Mouse (Mus musculus) cerebellum, adult 2 months (tissue): ENCODE measurements around the gene Gm17655.

ENCODE experiments used
- CTCF ChIP-seq: fragments of 200-500 bp; IDR thresholded peaks from 2 replicates; pipeline ENCODE4 v1.5.1; 2011; ENCODE audit warnings: low read depth, mild to moderate bottlenecking, control low read depth, low read length, moderate library complexity, borderline replicate concordance; ENCODE audit not compliant: insufficient read depth
- POLR2A ChIP-seq: fragments of 200-500 bp; IDR thresholded peaks from 2 replicates; pipeline ENCODE4 v1.6.1; 2011; ENCODE audit warnings: low read length, control low read depth, borderline replicate concordance; ENCODE audit not compliant: insufficient read depth

DNA sequence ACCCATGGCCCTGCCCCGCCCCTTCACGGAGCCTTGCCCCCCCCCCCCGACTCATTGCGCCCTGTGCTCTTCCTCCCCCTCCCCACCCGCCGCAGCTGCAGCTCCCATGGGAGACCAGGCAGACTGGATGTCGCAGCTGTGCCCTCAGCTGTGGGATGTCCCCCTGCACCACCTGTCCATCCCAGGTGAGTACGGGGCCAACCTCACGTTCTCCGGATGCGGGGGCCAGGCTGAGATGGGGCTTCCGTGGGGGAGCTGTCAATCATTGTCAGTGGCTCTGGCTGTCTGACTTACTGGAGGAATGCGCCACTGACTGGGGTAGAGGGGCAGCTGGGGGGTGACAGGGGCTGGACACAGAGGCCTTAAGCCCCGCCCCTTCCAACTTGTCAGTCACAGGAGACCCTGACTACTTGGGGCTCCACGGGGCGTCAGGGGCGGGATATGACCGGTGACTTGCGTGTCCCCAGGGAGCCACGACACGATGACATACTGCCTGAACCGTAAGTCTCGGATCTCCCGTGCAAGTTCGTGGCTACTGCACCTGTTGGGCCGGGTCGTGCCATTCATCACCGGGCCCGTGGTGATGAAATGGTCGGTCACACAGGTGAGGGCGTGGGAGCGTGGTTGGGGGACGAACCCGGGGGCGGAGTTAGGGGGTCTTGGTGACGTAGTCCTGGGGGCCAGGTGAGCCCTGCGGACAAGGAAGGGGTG, 28.8 kb upstream of the Gm17655 start:
- TF ChIP-seq CTCF (no peak), POLR2A (no peak)
